Mouse (Mus musculus) left cerebral cortex, postnatal 14 days (tissue): ENCODE measurements around the gene Dennd1c. TPM values are rescaled to one million over a fixed set of nuclear protein-coding genes. Genes with fewer than 3 reads are reported as not detected.

Source experiments
- DNase-seq, 2 experiments: peaks; one replicate each; pipeline ENCODE4 v3.0.0; 2021 to 2022; ENCODE audit warnings: low spot score in 2 of 2, mixed read lengths in 1 of 2
- intact Hi-C: fragments of 180-260 bp; cut with DNase I; formaldehyde crosslinking; loops from one replicate; pipeline ENCODE4 v1.15.1; 2025
- total RNA-seq, 2 experiments: library from RNA; stranded (reverse); gene quantifications; 2 replicates each; pipeline ENCODE4 v1.2.3; 2021

Gene Dennd1c
- total RNA-seq, 2 experiments from 2014 or later: 1.8 to 1.9 TPM

DNA sequence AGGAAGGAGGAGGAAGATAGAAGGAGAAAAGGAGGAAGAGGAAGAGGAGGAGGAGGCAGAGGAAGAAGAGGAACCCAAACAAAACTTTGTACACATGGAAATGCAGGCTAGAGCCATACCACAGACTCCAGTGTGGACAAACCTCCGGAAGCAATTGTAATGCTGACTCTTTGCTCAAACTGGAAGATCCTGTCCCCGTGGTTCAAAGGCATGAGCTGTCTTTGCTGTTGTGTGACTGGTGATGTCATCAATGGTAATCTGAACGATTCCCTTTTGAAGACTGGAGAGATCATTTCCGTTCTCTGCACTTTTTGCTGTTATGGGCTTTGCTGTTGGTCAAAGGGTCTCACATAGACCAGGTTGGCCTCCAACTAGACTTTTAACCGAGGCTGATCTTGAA, 20.0 kb upstream of the Dennd1c start:
- intact Hi-C loops: loop anchor here (5.0 kb wide), 2 partner anchors 179 to 239 kb away; partner anchors contain the start of gene Vav1
- DNase-seq: no peak

DNA sequence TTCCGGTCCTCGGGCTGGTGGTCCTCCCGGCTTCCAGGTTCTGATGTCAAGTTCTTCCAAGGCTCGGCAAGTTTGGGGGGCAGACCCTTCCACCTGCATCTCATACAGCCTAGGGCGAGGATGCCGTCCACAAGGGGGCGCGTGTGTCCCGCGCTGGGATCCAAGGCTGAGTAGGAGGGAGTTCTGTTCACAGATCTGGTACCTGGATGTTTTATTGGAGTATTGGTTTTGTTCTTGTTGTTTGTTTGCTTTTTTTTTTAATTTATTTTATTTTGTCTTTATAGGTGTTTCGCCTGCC, 18.3 kb upstream of the Dennd1c start:
- intact Hi-C loops: loop anchor here (1.0 to 5.0 kb wide), 3 partner anchors 71 to 241 kb away; partner anchors contain the start of gene Vav1
- peak; percentile 80 to 87 for DNase-seq

DNA sequence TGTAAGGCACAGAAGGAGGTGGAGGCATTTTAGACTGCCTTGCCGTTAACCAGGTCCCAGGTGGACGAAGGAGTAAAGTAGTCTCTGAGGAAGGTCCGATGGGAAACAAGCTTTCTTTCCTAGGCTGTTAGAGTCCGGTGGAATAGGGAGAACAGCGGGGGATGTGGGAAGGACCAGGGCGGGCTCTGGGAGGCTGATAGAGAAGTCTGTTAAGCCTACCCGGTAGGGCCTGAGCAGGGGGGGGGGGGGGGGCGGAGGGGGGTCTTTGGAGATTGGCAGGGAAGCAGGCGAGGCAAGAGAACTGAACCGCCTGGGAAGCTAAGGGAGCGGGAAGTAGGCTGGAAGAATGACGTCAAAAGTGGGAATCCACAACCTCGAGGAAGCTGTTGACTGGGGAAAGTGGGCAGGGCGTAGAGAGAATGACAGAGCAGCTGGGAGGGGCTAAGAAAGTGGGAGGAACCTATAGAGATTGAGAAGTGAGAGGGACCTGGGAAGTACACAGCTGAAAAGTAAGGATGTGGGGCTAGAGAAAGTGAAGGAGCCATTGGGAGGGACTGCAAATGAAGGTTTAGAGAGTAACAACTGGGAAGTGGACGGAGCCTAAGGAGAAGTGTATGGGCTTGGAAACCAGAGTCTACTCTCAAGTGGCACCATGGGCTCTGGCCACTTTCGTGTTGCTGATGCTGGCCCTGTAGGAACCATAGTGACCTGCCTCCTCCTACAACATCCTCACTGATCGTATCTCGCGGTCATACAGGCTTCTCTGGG, 17.7 kb upstream of the Dennd1c start:
- intact Hi-C loops: loop anchor here (1.0 to 5.0 kb wide), 3 partner anchors 71 to 241 kb away; partner anchors contain the start of gene Vav1
- no peak for DNase-seq

DNA sequence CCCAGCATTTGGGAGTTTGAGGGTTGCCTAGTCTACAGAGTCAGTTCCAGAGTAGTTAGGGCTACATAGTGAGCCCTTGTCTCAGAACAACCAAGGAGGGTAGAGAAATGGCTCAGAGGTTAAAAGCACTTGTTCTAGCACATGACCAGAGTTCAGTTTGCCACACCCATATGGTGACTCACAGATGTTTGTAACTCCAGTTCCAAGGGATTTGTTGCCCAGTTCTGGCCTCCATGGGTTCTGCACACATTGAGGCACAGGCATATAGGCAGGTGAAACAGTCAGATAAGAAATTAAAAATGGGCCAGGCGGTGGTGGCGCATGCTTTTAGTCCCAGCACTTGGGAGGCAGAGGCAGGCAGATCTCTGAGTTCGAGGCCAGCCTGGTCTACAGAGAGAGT, 15.9 kb upstream of the Dennd1c start:
- no peak for DNase-seq
- intact Hi-C loops: no loop called here

DNA sequence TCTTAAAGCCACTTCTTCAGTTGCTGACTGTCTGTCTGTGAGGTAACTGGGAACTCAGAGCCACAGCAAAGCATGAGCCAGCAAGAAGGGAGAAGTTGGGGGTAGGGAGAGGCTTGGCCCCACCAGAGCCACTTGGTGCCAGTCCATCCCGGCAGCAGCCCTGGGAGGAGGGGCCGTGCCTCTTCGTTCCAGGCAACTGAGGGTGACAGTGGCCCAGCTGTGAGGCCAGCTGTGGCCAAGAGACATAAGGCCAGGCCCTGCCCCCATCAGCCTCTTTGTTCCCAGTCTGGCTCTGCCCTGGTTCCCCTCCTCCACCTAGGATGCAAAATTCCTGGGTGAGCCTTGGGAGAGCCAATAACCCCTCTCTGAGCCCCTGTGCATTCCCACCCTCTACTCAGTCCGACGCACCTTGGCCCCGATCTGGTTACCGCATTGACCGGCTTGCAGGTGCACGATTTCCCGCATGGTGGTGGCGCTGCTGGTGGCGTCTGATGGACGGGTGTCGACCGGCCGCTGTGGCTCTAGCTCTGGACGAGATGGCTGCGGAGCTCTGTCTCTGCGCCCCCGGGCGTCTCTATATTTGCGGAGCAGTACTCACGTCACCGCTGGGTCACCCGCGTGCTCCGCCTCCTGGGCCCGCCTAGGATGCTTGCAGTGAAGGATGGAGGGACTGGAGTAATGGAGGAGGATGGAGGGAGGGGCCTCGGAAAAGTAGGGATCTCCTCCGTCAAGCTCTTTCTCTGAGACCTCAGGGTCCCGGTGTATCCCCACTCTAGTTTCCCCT, 8.9 kb upstream of the Dennd1c start, which contains the start of gene Tubb4a:
Gene Tubb4a, minus strand, starts transcription at position 734 of the 784 bp plus-strand sequence.
- peak; percentile 91 to 92 for DNase-seq
- intact Hi-C loops: no loop called here

DNA sequence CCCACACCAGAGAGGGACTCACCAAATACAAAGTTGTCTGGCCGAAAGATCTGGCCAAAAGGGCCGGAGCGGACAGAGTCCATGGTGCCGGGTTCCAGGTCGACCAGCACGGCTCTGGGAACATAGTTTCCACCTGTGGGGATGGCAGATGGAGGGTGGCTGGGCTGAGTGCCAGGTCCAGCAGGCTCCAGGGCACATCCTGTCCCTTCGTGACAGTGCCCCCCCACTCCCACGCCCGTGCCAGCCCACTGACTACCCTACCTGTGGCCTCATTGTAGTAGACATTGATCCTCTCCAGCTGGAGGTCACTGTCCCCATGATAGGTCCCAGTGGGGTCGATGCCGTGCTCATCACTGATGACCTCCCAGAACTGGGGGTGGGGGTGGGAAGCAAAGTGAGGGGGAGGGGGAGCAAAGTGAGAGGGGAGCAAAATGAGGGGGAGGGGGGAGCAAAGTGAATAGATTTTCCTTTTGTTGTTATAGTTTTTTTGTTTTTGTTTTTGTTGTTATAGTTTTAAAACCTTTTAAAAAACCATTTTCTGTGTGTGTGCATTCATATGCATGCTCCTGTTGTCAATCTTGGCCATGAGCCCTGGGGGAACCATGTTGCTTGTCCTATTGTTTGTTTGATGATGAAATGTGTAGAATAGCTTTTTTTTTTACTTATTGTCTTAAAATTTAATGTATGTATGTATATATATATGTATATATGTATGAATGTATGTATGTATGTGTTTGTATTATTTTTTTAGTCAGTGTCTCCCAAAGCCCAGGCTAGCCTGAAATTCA, 7.8 kb upstream of the Dennd1c start:
- intact Hi-C loops: no loop called here
- DNase-seq: peak in 1 of 2 experiments; percentile 35

DNA sequence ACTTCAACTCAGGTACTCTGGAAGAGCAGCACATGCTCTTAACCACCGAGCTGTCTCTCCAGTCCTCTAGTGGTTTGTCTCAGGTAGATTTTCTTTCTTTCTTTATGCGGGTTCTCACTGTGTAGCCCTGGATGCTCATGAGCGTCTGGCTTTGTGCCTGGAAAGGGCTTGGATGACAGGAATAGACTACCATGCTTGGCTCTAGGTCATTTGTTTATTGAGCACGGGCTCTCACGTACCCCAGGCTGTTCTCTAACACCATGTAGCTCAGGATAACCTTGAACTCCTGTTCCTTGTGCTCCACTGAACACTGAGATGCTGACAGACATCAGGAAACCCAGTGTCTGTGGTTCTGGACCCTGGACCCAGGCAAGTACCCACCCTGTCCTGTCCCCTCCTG, 4.2 kb upstream of the Dennd1c start:
- DNase-seq: no peak
- intact Hi-C loops: no loop called here

DNA sequence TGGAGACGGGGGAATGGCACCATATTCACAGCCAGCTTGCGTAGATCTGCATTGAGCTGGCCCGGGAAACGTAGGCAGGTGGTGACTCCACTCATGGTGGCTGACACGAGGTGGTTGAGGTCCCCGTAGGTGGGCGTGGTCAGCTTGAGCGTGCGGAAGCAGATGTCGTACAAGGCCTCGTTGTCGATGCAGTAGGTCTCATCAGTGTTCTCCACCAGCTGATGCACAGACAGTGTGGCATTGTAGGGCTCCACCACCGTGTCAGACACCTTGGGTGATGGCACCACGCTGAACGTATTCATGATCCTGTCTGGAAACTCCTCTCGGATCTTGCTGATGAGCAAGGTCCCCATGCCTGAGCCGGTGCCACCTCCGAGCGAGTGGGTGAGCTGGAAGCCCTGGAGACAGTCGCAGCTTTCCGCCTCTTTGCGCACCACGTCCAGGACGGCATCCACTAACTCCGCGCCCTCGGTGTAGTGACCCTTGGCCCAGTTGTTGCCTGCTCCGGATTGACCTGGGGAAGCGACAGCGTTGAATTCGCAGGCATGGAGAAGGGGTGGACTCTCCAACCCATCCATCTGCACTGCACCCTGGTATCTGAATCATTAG, 3.0 kb upstream of the Dennd1c start:
- intact Hi-C loops: no loop called here
- DNase-seq: no peak

DNA sequence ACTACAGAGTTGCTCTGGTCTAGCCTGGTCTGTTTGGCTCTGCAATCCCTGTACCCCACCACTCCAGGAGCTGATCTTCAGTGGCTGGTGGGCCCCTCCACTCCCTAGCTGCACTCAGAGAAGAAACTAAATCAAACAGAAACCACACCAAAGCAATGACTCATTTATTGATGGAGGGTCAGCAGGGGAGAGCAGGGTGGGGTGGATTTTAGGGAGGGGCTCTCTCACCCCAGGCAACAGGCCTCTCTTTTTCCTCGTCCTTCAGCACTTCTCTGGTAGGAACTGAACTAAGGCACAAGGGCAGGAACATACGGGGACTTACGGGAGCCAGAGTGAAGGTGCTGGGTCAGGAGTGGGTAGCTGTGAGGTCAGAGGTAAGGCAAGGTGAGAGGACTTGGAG, 1.6 kb upstream of the Dennd1c start:
- DNase-seq: no peak
- intact Hi-C loops: no loop called here

DNA sequence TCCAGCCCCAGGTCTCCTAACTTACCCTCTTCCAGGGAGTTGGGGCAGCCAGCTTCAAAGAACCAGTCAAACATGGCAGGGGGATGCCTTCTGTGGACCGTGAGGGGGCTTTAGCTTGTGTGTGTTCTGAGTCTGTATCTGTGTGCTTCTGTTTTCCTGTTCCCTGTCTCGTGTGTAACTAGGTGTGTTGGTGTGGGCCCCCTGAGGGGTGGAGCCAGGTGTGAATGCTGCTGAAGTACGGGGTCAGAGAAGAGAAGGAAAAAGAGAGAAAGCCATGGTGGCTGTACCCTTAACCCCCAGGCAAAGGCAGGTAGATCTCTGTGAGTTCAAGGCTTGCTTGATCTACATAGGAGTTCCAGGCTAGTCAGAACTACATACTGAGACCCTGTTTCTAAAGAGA, 1.4 kb downstream of the Dennd1c start:
- DNase-seq: no peak
- intact Hi-C loops: no loop called here

DNA sequence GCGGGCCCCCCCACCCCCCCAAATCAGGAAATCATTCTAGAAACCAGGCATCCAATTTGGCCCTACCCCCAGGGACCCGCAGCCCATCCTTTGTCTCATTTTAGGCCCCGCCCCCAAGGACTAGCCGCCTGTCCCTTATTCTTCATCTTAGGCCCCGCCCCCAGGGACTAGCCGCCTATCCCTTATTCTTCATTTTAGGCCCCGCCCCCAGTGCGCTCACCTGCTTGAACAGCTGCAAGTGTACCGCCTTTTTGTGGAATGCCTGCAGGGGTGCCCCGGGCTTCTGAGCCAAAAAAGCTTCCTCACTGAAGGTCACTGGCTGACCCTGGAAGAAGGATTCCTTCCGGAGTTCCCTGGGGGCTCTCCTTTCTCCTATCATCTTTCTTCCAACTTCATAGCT, 7.6 kb downstream of the Dennd1c start:
- intact Hi-C loops: no loop called here
- no peak for DNase-seq

DNA sequence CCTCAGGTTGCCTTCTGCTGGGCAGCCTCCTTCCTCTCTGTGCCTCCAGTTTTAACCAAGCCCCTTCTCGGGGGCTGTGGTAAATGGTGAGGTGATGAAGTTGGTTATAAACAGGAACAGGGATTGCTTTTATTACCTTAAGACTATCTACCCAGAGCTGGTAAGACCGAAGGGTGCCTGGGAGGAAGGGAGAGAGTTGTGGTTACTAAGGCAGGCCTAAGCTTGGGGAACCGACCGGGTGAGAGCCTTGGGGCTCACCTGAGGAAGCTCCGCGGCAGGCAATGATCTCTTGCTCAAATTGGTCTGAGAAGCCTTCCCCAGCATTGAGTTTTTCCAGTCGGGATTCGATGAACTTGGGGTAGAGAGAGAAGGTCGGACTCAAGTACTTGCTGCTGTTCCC, 8.0 kb downstream of the Dennd1c start:
- DNase-seq: no peak

DNA sequence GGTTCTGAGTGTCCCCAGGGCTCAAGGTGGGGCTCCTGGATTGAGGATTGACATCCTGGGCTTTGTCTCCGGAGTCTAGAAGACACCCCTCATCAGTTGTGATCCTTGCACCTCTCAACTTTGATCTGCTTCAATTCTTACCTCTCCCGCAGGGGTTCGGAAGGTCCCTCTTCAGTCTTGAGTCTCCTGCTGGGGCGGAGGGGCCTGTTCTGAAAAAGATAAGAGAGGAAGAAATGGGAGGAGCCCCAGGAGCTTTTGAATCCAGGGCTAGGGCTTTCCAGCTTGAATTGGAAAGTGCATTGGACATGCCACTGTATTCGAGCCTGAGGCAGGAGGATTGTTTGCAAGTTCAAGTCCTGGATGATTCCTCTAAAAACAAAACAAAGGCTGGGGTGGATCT, 11.4 kb downstream of the Dennd1c start:
- intact Hi-C loops: no loop called here
- DNase-seq: no peak

More for the DNA sequence above, 8.0 kb downstream of the Dennd1c start:
- intact Hi-C loops: no loop called here

DNA sequence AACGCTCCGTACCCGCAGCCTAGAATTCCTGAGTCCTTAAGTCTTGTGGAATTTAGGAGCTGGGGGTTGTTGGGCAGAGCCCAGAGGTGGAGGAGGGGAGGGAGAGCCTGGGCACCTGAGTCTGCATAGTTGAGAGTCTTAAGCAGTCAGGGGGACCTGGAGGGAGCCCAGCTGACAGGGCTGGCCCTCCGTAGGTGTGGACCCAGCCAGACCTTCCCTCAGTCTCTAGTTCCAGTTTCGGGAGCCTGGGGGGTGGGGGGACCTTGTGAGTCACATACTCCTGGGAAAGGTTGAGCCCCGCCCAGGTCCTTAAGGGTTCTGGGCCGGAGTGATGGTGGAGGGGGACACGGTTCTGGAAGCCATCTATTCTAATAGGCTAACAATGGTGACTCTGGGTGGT, 15.3 kb downstream of the Dennd1c start:
- intact Hi-C loops: no loop called here

DNA sequence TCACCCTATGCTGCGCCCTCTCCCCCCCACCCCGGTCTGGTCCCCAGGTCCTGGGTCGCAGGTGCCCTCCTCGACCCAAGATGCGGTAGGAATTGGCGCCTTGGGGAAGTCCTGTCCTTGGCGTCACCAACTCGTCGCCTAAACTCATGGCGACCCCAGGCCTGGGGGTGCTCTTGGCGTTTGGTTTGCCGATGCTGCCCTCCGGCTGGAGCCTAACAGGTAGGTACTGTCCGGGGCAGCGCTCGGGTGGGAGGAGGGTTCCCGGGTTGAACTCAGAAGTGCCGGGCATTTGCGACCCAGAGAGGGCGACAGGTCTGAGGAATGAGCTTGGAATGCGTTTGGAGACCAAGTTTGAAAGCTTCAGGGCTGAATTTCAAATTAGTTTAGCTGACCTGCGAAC, 15.8 kb downstream of the Dennd1c start:
- intact Hi-C loops: no loop called here
- no peak for DNase-seq

More for the DNA sequence above, 15.3 kb downstream of the Dennd1c start:
- no peak for DNase-seq

DNA sequence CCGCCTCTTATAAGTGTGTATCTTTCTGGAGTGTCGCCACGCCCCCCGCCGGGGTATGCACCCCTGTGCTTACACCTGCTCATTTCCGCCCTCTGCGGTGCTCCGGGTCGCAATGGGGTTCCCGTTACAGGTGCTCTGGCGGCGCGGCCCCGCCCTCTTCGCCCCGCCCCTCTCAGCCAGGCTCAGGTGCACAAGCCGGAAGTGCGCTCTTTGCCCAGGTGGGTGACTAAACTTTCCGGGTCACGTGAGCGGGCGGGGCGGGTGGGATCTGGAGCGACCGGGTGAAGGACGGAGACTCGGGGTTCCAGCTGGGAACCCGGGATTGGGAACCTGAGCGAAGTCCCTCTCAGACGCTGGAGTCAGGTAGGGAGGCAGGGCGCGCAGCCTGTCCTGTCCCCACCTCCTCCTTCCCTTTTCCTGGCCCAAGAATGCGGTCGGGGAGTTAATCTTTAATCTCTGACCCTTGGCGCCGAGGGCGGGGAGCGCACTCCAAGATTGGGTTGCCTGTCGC, 16.2 kb downstream of the Dennd1c start:
- DNase-seq: no peak
- intact Hi-C loops: no loop called here

DNA sequence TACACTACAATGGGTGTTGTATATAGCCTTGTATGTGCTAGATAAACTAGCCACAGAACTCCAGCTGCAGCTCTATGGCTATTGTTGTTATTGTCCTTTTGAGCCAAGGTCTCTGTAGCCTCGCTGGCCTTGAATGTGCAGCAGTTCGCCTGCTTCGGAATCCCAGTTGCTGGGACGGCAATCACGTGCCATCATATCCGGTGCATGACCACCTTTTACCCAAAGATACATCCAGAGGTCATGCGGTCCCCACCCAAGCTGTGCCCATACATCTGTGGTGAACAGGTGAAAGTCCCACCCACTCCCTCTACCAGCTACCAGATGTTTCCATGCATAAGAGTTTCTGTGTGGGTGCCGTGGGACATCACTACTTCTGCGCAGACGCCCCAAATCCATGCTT, 17.2 kb downstream of the Dennd1c start:
- intact Hi-C loops: no loop called here
- DNase-seq: no peak

DNA sequence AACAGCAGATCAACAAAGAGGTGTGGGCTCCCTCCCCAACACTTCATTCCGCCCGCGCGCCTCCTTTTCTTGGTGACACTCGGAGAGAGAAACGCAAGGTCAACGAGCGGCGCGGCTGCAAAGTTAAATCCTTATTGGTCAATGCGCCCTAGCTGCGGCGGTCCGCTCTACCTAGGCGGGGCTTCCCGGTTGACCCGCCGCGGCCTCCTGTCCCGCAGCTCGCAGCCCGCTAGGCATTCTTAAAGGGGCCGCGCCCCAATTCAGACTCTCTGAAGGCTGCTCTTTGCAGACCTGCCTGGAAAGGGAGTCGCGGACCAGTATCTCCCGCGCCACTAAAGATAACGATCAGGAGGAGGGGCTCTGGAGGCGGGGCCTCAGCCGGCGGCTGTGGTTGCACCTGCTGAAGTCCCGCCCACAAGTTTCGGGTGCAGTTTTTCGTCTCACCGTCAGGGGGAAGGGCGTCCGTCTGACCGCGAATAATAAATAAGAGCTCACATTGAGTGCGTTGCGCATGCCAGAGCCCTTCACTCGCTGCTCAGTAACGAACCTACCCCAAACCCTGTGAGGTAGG, 18.0 kb downstream of the Dennd1c start:
- intact Hi-C loops: no loop called here

DNA sequence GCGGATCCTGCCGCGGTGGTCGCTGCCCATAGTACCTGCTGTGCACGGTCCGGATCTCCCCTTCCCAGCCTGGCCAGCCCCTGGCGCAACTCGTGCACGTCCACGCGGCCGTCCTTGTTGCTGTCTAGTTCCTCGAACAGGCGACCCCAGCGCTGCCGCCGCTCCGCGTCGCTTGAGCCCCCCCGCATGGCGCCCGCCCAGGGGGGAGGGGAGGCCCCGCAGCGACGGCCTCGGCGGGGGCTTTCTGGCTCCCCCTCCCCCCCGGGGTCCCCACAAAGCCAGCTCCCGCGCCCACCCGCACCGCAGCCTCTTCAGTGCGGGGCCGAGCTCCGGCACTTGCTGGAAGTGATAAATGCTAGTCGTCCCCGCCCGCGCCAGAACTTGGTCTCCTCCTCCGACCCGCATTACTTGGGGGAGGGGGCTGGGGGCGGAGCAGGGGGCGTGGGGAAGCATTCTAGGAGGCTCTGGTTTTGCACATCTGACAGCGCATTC, 18.8 kb downstream of the Dennd1c start, which contains the start of gene Slc25a23:
Gene Slc25a23, minus strand, starts transcription at position 378 of the 492 bp plus-strand sequence.
- intact Hi-C loops: no loop called here
- peak; percentile 75 to 83 for DNase-seq

More for the DNA sequence above, 18.0 kb downstream of the Dennd1c start:
- peak; percentile 95 to 97 for DNase-seq
